Mouse (Mus musculus) heart, adult 8-10 months (tissue): ENCODE results near the gene Vwc2. TPM values are rescaled to one million over a fixed set of nuclear protein-coding genes. Genes with fewer than 3 reads are reported as not detected.

Experiments used
- DNase-seq: peaks from one replicate; pipeline ENCODE4 v3.0.0; 2022; ENCODE audit warnings: low spot score
- total RNA-seq, 4 experiments: library from RNA; stranded (reverse); gene quantifications; 2 replicates each; pipeline ENCODE4 v1.2.4; 2022

The Vwc2 gene
- total RNA-seq, 4 experiments from 2014 or later, result not detected

- no peak for DNase-seq
These were observed 128.8 kb downstream of the Vwc2 start for GRCm38 (mm10) chr11:11242694-11243377.

- peak; percentile 12 for DNase-seq
These were observed 143.3 kb downstream of the Vwc2 start for GRCm38 (mm10) chr11:11257348-11257747.

- DNase-seq, result no peak
These were observed 166.1 kb downstream of the Vwc2 start for GRCm38 (mm10) chr11:11280128-11280527.

GRCm38 (mm10) chr11:11283512-11283911 is 169.5 kb downstream of the Vwc2 start:
- no peak for DNase-seq
